Mouse (Mus musculus): ENCODE results near the gene Serpinb6a. TPM values are rescaled to one million over a fixed set of nuclear protein-coding genes. Genes with fewer than 3 reads are reported as not detected.
A peak's percentile ranks its signal among the peaks of the same experiment; 100 is the strongest.
"Not testable (repeated sequence)": the region's sequence is repeated elsewhere in the genome, so short reads cannot be mapped to it uniquely, and the experiment has no call there.

The Serpinb6a gene
- total RNA-seq, 2 experiments from 2014 or later: 10.0 to 12.0 TPM

DNA sequence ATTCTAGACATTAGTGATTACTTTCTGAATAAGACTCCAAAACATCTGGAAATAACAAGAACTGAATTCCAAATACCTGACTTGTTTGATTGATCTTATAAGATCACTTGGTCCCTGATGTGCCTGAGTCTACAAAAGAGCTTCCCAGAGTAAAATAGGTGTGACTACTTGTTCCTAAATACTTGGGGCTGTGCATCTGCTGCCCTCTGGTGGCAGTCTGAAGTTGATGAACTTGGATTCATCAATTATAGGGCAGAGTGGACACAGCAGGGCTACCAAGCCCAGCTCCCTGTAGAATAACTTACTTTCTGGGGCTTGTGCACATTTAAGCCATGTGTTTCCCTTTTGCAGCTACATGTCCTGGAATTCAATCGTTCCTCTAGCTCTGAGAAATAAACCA lies 7.4 kb downstream of the Serpinb6a start:
- ATAC-seq (replicated peaks; ENCODE audit: poor library complexity): peak; percentile 98

DNA sequence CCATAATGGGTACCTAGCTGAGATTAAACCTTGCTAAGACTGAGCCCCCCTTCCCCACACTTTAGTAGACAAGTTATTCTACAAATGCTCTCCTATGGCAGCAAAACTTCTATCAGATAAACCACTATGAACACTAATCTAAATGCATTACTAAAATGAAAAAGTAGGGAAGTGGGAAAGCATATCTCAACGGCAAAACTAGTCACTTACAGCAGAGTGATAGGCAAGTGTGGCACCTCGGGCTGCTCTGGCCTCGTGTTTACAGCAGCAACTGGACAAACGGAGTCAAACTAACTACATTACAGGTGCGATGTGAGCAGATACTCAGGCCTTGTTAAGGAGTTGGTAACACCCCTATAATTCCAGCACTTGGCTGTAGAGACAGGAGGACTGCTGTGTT lies 13.0 kb downstream of the Serpinb6a start:
- no peak for ATAC-seq (replicated peaks; ENCODE audit: poor library complexity)

DNA sequence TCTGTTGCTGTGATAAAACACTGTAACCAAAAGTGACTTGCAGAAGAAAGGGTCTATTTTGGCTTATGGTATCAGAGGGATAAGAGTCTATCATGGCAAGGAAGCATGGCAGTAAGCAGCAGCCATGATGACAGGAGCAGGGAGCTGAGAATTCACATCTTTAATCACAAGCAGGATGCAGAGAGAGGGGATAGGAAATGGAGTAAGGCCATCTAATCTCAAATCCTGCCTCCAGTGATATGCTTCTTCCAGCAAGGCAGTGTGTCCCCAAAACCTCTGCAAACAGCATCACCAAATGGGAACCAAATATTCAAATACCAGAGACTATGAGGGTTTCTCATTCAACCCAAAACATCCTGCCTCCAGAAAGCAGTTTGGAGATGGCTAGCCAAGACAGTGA lies 36.0 kb downstream of the Serpinb6a start:
- no peak for ATAC-seq (replicated peaks; ENCODE audit: poor library complexity)

DNA sequence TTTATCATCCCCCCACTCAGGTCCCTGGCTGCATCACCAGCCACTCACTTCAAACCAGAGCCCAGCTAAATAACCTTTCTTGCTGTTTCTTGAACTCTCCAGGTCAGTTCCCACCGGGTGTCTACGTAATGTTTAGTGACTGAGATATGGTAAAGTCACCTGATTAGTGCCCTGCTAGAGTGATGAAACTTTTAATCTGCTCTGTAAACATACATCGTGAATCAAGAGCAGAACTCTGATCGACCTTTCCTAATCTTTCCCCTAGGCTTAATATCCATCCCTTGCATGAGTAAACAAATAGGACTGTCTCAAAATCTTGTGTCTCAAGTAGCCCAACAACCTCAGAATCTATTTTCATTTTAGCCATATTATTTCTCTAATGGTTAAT lies 36.6 kb downstream of the Serpinb6a start:
- ATAC-seq (replicated peaks; ENCODE audit: poor library complexity): no peak

DNA sequence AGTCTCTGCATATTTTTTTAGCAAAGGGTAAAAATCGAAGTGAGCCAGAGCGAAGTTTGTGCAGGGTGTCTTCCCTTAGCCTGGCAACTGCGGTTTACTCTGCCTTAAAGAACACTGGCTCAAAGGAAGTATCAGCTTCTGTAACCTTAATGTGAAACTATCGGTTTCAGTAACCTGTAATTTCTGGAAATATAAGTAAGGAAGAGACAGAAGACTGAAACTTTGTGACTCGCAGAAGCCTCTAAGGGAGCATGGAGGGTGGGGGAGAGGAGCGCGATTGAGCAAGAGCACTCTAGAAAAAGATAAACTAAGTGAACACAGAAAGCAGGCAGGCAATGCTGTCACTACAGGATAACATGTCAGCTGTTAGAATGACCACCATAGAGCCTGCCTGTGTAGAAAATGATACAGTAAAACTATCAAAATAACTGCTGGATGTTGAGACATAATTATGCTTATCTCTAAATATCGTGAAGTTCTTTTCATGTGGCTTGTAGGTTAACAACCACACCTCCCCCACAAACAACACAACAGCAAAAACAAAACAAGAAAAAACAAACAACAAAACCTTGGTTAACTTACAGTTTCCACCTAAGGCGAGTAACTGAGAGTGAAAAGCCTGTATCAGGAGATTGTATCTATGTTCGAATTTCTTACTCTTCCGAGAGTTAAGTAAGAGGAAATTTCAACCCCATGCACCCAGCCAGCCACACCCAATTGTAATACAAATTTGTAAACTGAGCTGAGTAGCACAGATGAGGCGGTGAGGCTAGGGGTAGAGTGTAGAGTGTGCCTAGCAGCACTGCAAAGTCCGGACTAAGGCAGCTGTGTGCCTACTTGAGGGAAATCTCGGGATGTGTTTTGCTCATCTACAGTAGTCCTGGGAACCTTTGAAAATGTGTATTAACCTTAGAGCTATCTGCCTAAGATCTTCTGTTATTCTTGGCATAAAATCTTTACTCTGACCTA lies 37.3 kb downstream of the Serpinb6a start:
- ATAC-seq (replicated peaks; ENCODE audit: poor library complexity): peak; percentile 83

DNA sequence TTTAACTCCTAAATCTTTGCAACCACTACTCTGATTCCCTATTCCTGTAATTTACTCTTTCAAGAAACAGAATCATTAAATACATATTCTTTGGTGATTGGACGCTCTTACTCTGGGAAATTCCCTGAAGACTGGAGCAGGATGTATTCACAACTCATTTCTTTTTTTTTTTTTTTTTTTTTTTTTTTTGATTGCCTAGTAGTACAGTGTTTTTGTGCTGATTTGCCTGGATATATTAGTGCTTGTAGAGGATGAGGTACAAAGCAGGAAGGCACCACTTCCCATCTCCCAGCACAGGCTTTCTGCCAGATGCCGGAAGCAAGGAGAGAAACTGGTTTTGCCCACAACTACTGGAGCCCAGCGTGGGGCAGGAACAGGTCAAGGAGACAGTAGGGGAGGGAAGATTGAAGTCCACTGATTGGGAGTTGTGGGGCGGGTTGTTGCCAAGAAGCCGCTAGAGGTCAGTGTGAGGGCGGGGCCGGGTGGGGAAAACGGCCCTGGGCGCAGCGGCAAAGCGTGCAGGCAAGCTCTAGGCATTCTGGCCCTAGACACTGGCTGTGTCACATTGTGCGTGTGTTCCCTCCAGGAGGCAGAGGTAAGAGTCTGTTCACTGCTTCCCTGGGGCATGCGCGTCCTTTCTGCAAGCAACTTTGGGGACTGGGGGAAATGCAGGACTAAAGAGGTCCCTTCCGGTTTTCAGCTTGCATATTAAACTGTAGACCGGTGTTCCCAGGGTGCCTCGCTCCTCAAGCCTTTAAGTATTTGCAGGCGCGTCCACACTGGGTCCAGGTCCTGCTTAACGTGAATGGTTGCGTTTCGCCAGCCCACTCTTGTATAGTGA lies 38.2 kb downstream of the Serpinb6a start, which contains the start of gene Nqo2:
Gene Nqo2 (plus strand): TSS at position 482 of the 841 bp plus-strand sequence.
- ATAC-seq (replicated peaks; ENCODE audit: poor library complexity): peak; percentile 77

DNA sequence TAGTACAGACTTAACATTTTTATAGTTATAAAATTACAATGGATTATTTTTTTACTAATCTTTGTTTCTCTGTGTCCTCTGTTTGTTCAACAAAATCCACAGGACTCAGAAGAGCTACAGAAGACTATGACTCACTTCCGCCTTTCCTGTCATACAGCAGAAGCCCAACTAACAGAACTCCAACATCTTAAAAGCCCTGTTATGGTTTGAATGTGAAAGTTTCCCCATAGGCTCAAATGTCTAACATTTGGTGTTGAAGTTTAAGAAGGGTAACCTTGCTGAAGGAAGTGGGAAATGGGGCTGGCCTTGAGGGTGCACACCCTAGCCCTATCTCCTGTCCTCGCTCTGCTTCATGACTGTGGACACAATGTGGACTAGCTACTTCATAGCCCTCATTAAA lies 42.8 kb downstream of the Serpinb6a start:
- no peak for ATAC-seq (replicated peaks; ENCODE audit: poor library complexity)

DNA sequence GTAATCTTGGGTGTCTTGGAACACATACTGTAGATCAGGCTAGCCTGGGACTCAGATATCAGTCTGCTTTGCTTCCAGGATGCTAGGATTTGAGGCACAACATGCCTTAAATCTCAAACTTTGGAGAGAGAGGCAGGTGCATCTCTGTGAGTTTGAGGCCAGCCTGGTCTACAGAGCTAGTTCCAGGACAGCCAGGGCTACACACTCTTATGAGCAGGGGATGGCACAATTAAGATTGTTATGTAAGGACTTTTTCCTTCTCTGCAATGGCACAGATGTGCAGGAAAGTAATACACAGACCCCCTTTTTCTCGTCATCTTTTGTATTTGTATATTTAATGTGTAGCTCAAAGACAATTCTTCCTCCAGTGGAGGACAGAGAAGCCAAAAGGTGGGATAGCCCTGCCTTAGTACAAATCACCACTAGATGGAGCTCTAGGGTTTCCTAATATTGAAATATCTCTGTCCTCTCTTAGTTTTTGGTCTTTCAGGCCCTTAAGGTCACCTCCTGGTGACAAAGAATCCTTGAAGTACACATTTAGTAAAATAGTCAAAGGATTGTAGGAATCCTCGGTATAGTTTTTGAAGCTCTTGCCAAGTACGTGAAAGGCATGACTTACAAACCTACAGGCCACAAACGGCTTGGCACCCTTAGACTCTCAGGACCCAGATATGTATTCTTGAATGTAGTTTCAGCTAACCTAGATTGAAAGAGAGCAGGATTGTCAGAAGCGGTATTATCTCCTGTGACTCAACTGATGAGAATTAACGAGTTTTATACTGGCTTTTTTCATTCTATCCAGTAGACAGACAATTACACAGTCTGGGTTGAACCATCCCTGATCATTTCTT lies 45.8 kb downstream of the Serpinb6a start:
- ATAC-seq (replicated peaks; ENCODE audit: poor library complexity): peak; percentile 94

DNA sequence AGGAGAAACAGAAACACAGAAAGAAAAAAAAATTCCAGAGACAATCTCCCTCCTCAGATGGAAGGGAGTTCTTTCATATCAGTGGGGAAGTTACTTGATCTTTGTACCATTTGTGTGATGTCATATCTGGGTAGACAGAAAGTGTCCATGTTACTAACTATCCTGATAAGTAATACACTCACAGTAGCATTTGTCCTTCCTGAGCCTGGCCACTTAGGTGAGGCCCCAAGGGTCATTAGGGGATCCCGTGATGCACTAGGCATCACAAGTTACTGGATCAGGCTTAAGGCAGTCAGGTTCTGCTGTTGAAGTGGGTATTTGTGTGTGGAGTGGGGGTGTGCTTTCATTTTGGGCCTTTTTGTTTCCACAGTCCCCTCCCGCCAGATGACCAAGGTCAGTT lies 49.6 kb downstream of the Serpinb6a start:
- no peak for ATAC-seq (replicated peaks; ENCODE audit: poor library complexity)

DNA sequence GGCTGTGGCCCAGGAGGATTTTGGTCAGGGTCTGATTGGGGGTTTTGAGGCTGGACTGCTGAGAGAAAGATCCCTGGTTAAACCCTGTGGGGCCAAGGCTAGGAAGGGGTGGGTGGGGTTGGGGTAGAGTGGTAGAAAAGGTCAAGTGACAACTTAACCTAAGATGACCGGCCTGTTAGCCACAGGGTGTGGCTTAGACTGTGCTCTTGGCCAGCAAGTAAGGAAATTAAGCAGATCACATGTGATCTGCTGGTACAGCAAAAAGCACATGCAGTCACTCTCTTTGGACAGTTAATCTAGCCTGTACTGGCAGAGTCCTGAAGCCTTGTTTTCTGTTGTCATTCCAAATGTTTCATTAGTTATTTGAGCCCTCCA lies 50.5 kb downstream of the Serpinb6a start:
- no peak for ATAC-seq (replicated peaks; ENCODE audit: poor library complexity)

DNA sequence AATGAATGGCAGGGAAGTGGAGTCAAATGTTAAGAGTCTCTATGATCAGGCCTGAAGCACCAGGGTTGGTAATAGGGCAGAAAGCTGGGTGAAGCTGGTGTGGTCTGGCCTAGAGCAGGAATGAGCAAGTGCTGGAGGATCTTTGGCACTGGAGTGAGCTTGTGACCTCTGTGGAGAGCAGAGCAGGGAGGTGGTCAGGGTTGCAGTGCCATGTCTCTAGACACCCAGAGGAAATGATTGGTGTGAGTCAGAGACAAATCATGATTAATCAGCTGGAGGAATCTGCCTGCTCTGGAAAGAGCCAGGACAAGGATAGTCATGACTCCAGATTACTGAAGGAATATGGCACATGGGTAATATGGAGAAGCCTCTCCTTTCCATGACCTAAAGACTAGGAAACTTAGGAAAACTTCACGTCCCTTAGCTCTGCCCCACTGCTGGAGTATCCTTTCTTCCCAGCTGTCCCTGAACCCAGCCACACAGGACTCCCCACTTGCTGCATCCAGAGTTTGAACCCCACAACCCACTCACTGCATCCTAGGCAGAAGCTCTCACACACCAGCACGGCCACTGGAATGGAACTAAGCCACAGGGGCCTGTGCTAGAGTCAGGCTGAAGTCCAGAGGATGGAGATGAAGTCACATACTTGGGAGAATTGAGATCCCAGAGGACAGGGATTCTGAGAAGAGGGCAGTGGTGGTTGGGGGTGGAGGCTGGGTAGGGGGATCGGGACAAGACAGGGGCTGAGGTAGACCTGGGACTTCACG lies 51.1 kb downstream of the Serpinb6a start:
- ATAC-seq (replicated peaks; ENCODE audit: poor library complexity): no peak

DNA sequence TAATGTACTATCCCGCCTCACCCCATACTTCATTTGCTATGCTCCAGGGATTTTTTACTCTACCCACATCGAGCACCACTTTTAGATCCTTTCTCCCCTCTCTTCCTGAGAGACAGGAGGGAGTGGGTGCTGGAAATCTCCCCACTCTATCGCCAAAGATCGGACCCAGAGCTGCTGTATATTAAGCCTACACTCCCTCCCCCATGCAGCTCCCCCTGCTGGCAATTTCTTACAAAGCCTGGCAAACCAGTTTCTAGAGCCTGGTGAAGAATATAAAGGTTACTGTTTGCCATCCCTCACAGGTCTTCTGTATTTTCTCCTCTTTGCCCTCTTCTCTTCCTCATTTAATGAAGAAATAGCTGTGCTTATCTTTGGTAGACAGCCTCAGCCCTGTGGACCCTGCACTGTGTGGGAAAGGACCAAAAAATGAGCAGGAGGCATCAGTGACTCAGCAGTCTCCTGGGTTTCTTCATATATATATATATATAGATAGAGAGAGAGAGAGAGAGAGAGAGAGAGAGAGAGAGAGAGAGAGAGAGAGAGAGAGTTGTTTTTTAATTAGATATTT lies 60.3 kb downstream of the Serpinb6a start:
- ATAC-seq (replicated peaks; ENCODE audit: poor library complexity): peak; percentile 57

DNA sequence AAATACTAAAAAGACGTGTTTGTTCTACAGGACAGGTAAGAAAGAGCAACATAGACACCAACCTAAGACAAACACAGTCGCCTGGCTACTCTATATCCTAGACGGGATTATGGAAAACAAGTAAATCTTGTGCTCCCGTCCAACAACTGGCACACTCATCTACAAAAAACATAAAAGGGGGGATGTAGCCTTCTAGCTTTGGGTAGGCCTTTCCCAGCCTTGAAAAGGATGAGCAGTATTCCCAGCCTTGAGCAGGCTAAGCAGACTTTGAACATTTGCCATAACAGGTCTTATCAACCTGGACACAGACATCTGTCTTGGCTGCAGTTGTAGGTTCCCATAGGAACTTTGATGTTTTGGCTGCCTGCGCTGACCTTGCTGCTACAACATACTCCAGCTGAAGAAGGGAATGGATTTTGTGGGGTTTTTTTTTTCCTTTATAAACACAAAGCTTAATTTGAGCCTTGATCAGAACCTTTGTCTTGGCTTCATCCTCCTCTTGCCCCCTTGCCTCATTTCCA lies 61.2 kb downstream of the Serpinb6a start:
- no peak for ATAC-seq (replicated peaks; ENCODE audit: poor library complexity)

DNA sequence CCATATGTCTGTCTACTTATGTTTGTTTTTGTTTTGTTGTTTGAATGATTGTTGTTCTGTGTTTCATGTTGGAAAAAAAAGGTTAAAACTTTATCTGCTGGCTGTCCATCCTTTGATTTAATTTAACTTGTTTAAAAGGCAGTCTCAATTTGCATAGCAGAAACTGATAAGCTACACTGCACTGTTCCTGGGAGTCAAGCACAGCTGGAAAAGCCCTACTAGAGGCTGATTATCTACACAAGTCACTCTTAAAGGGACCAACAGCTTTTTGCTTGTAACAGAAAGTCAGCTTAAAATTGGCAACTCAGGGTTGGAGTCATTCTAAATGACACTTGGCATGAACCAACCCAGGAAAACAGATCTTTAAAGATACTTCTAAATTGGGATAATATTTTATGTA lies 65.0 kb downstream of the Serpinb6a start:
- ATAC-seq (replicated peaks; ENCODE audit: poor library complexity): not testable (repeated sequence)

DNA sequence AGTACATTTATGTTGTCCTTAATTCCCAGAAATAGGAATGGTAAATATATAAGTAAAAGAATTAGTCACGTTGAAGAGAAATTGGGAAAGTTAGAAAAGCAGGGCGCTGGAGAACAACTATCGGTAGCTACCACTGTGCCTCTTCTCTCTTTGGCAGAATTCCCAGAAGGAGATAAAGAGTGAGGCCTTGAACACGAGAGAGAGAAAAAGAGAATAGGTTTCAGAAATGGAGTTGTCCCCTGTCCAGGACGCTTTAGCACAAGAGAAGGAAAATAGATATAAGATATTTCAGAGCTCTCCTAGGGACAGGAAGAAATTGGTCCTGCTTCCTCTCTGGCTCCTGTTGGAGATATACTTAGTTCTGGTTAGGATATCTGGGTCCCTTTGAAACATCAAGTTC lies 65.4 kb downstream of the Serpinb6a start:
- ATAC-seq (replicated peaks; ENCODE audit: poor library complexity): no peak

DNA sequence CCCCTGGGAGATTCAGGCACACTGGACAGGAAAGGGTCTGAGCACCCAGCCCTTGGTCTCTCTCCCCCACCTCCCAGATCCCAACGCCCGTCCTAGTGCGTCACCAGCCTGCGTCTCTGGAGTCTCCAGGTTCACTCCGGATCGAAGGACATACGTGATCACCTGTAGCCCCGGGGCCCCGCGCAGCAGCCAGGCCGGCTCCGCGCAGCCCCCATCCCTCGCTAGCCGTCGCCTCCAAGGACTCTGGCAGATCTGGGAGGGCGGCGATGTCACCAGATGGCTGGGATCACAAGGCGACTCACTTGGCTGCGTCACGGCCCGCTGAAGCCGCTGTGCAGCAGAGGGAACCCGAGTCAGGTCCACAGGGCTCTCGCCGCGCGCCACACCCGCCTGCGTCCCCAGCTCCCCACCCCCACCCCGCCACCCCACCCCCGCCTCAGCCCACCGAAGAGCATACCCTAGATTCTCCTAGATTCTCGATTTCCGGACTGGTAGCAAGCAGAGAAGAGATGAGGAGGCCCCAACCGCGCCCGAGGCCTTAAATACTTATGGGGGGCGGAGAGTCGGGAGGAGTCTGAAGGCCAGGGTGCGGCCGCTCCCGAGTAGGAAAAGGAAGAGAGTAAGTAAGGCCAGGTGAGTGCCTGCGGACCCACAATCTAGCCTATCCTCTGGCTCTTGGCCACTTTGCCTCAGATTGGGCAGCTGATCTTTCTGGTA lies 67.0 kb downstream of the Serpinb6a start:
- peak; percentile 64 for ATAC-seq (replicated peaks; ENCODE audit: poor library complexity)

DNA sequence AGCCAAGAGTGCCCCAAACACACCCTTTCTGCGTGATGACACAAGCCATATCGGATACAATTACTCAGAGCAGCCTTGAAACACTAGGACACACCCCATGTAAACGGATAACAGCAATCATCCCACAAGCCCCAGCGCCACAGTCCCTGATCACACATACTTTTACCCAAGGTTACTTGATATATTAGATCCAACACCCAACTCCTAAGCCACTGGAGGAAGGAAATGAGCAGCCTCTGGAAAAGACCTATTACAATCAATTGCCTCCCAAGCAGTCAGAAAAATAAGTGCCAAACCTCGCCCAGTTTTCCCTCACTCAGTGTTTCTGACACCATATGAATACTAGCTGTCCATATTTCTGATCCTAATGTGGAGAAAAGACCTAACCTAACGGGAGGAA lies 67.9 kb downstream of the Serpinb6a start:
- ATAC-seq (replicated peaks; ENCODE audit: poor library complexity): no peak

DNA sequence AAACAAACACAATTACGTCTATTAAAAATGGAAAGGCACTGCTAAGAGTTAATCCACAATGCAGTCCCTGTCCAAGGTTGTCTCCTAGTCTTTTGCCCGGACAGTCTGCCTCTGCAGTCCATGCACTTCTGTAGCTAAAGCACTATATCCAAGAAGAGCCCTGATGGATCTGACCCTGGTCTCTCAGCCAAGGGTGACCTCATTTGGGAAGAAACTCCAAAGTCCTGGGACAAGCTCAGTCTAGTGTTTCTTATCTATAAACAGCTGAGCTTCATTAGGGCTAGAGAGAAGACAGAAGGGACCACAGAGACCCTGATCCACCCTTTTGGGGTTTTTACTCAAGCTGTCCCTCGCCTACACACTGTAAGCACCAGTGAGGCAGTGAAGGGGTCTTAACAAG lies 71.7 kb downstream of the Serpinb6a start:
- no peak for ATAC-seq (replicated peaks; ENCODE audit: poor library complexity)

DNA sequence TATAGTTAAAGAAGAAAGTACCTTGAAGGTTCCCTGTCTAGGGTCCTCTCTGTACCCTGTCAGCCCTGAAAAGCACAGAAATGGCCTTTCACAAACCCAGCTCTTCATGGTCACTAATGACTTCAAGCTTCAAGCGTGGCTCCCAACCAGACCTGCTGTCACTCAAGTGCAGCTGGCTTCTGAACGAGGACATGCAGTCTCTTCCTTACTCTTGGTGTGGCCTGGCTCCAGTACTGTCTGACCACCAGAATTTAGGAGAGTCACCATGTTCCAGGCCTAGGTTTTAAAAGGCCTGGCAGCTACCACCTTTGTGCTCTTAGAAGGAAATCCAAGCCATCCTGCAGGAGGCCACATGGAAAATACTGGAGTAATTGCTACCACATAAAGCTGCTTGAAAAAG lies 72.3 kb downstream of the Serpinb6a start:
- no peak for ATAC-seq (replicated peaks; ENCODE audit: poor library complexity)
